Comparison of ENCODE assay signal across 19 mouse cellular contexts in the genomic region with DNA sequence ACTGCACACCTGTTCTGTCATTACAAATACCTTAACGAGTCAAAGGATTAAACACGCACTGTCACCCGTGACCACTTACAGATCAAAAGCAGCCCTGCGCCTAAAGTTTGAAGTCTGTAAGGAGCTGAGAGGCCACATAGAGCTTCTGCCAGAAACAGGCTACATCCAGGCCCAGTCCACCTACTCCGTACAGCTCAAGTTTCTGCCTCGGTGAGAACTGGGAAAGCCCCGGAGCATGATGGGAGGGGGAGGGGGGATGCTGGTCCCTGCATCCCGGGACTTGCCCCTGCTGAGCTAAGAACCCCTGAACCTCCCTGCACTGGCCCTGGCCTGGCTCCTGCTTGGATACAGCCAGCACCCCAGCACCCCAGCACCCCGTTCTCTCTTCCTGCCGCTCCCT. TPM values are rescaled to one million over a fixed set of nuclear protein-coding genes. Genes with fewer than 3 reads are reported as not detected.
DNase-seq lines count a peak whose midpoint lies in the region; ATAC-seq and TF ChIP-seq lines count a peak whose summit lies in the region.
"Had no signal": no experiment of that assay in that cellular context is flagged by ENCODE, and none has a peak within 500 bp of the region (broad histone marks: within the 10 kb centered on the region; RNA-seq: fewer than 3 reads in every experiment).

No protein-coding gene starts in this region.

- H3K27ac ChIP-seq in midbrain, embryonic 10.5 days (replicated peaks): peak overlapping the region; percentile 18; the same call in 1 of the 2 replicates
- no peak overlapping the region for H3K27ac ChIP-seq in midbrain, embryonic 15.5 days
- 0 out of 2 replicates have a peak overlapping the region, but pooled peaks have one; percentile 8 for H3K27ac ChIP-seq in embryonic facial prominence, embryonic 10.5 days (replicated peaks)
- no peak overlapping the region for H3K27ac ChIP-seq in left cerebral cortex, adult 2 months
- H3K27ac ChIP-seq: neural tube, embryonic 12.5 days had no signal

- no peak for ATAC-seq in midbrain, embryonic 15.5 days (replicated peaks)

- H3K9ac ChIP-seq in midbrain, embryonic 15.5 days: no peak overlapping the region
- H3K9ac ChIP-seq: neural tube, embryonic 12.5 days had no signal

- H3K9me3 ChIP-seq in midbrain, embryonic 10.5 days (replicated peaks): no peaks in the 10 kb centered on the region
- no peaks in the 10 kb centered on the region for H3K9me3 ChIP-seq in midbrain, embryonic 15.5 days
- H3K9me3 ChIP-seq in embryonic facial prominence, embryonic 10.5 days: no peaks in the 10 kb centered on the region
- H3K9me3 ChIP-seq: neural tube, embryonic 12.5 days had no signal

- H3K4me1 ChIP-seq in midbrain, embryonic 10.5 days: peaks cover 6% of the 10 kb centered on the region
- H3K4me1 ChIP-seq in midbrain, embryonic 15.5 days: no peaks in the 10 kb centered on the region
- peaks cover 4% of the 10 kb centered on the region; the same call in 1 of the 2 replicates for H3K4me1 ChIP-seq in embryonic facial prominence, embryonic 10.5 days
- H3K4me1 ChIP-seq: neural tube, embryonic 12.5 days had no signal

- intact Hi-C loops in left cerebral cortex, adult 2 months (cut with DNase I): no loop called here

- no peaks in the 10 kb centered on the region for H3K27me3 ChIP-seq in midbrain, embryonic 10.5 days (ENCODE audit: low read depth, poor library complexity, severe bottlenecking)
- H3K27me3 ChIP-seq in midbrain, embryonic 15.5 days (replicated peaks): no peaks in the 10 kb centered on the region
- no peaks in the 10 kb centered on the region; the same call in 1 of the 2 replicates for H3K27me3 ChIP-seq in embryonic facial prominence, embryonic 10.5 days (replicated peaks; ENCODE audit: low read depth, poor library complexity, severe bottlenecking)
- H3K27me3 ChIP-seq: CH12.LX; neural tube, embryonic 12.5 days had no signal

- no peak overlapping the region for H3K4me3 ChIP-seq in midbrain, embryonic 10.5 days
- H3K4me3 ChIP-seq in midbrain, embryonic 15.5 days: no peak overlapping the region
- no peak overlapping the region for H3K4me3 ChIP-seq in embryonic facial prominence, embryonic 10.5 days
- H3K4me3 ChIP-seq in left cerebral cortex, adult 2 months: no peak overlapping the region
- H3K4me3 ChIP-seq: neural tube, embryonic 12.5 days had no signal

- no peak for DNase-seq in midbrain, embryonic 10.5 days (ENCODE audit: low spot score)
- peak; percentile 65 for DNase-seq in ZHBTc4 (ENCODE audit: low read depth, low spot score)
- peak; percentile 41 for DNase-seq in embryonic facial prominence, embryonic 10.5 days (ENCODE audit: low spot score)
- DNase-seq in mesoderm, embryonic 11.5 days (ENCODE audit: low read depth, low spot score): peak; percentile 12
- DNase-seq in B cell, adult 2 months: no peak
- DNase-seq in left cerebral cortex, adult 2 months (ENCODE audit: extremely low spot score in 1 of 2, low spot score in 2 of 2): no peak
- no peak for DNase-seq in heart, adult 9 months (ENCODE audit: low spot score in 2 of 2)
- DNase-seq: adrenal gland, postnatal 36 days; gastrocnemius, postnatal 14 days; kidney, adult 18-20 months; liver; lung, adult 2 months; spleen, adult 18-20 months; thymus, postnatal 4 days had no signal

- 37% methylated on average over 10 of the region's 10 CpGs for WGBS in midbrain, embryonic 10.5 days
- 30% methylated on average over 10 of the region's 10 CpGs for WGBS in midbrain, embryonic 15.5 days
- 35% methylated on average over 10 of the region's 10 CpGs for WGBS in embryonic facial prominence, embryonic 10.5 days

- no peak overlapping the region for H3K4me2 ChIP-seq in midbrain, embryonic 15.5 days
- H3K4me2 ChIP-seq: heart, embryonic 11.5 days; neural tube, embryonic 12.5 days had no signal

- H3K36me3 ChIP-seq in midbrain, embryonic 10.5 days: no peaks in the 10 kb centered on the region
- no peaks in the 10 kb centered on the region for H3K36me3 ChIP-seq in midbrain, embryonic 15.5 days (replicated peaks)
- H3K36me3 ChIP-seq in embryonic facial prominence, embryonic 10.5 days (replicated peaks): no peaks in the 10 kb centered on the region
- H3K36me3 ChIP-seq: neural tube, embryonic 12.5 days had no signal

- TF ChIP-seq CTCF in left cerebral cortex, adult 2 months (IDR thresholded peaks at IDR 0.05): no peak

RNA-seq across cellular contexts. Expression of a gene that starts 17.3 kb away (rescaled TPM):
- 0.14 TPM in 1 of 2 replicates, not detected in the other for polyA plus RNA-seq in midbrain, embryonic 10.5 days (2016; fragmentation: Nextera tagmentation; extraction: Ambion mirVana)
- polyA plus RNA-seq in midbrain, embryonic 15.5 days (2015; fragmentation: Nextera tagmentation; extraction: Ambion mirVana): 0.44 TPM in 1 of 2 replicates, not detected in the other
- 0.16 TPM in 1 of 2 replicates, not detected in the other for polyA plus RNA-seq in embryonic facial prominence, embryonic 10.5 days (2016; fragmentation: Nextera tagmentation; extraction: Ambion mirVana)
- total RNA-seq in left cerebral cortex, adult 2 months (2021): 1 to 10 TPM; 1.7 to 1.9 TPM
- total RNA-seq: hematopoietic stem cell, adult 5-6 weeks had no signal
- polyA plus RNA-seq: heart, embryonic 11.5 days; neural tube, embryonic 12.5 days had no signal

RNA-seq across cellular contexts. Expression of a gene that starts 39.6 kb away (rescaled TPM):
- polyA plus RNA-seq in midbrain, embryonic 10.5 days (2016; fragmentation: Nextera tagmentation; extraction: Ambion mirVana): 630 and 714 TPM in 2 replicates
- polyA plus RNA-seq in midbrain, embryonic 15.5 days (2015; fragmentation: Nextera tagmentation; extraction: Ambion mirVana): 1,179 and 1,183 TPM in 2 replicates
- polyA plus RNA-seq in embryonic facial prominence, embryonic 10.5 days (2016; fragmentation: Nextera tagmentation; extraction: Ambion mirVana): 642 and 655 TPM in 2 replicates
- 100 to 1,000 TPM; 853 to 870 TPM for total RNA-seq in left cerebral cortex, adult 2 months (2021)

RNA-seq across cellular contexts. Expression of a gene that starts 42.6 kb away (rescaled TPM):
- 7.8 and 8.9 TPM in 2 replicates for polyA plus RNA-seq in midbrain, embryonic 10.5 days (2016; fragmentation: Nextera tagmentation; extraction: Ambion mirVana)
- 4.5 and 5.3 TPM in 2 replicates for polyA plus RNA-seq in midbrain, embryonic 15.5 days (2015; fragmentation: Nextera tagmentation; extraction: Ambion mirVana)
- 6.7 and 7.3 TPM in 2 replicates for polyA plus RNA-seq in embryonic facial prominence, embryonic 10.5 days (2016; fragmentation: Nextera tagmentation; extraction: Ambion mirVana)
- total RNA-seq in left cerebral cortex, adult 2 months (2021): 10 to 100 TPM; 15.1 to 17.7 TPM

RNA-seq across cellular contexts. Expression of a gene that starts 53.7 kb away (rescaled TPM):
- not detected in 2 replicates for polyA plus RNA-seq in midbrain, embryonic 10.5 days (2016; fragmentation: Nextera tagmentation; extraction: Ambion mirVana)
- 0.19 and 0.20 TPM in 2 replicates for polyA plus RNA-seq in midbrain, embryonic 15.5 days (2015; fragmentation: Nextera tagmentation; extraction: Ambion mirVana)
- not detected in 2 replicates for polyA plus RNA-seq in embryonic facial prominence, embryonic 10.5 days (2016; fragmentation: Nextera tagmentation; extraction: Ambion mirVana)
- total RNA-seq in left cerebral cortex, adult 2 months (2021): 10 to 100 TPM; 69.2 to 71.8 TPM

Comparison
In these comparisons a context has a peak if more than half of its experiments do, and no peak if none do; other contexts are left out.
1. H3K27ac ChIP-seq: peak in midbrain, embryonic 10.5 days (single experiment) and embryonic facial prominence, embryonic 10.5 days (single experiment); none in midbrain, embryonic 15.5 days (single experiment) and left cerebral cortex, adult 2 months (single experiment).
2. DNase-seq: peak in ZHBTc4 (single experiment), embryonic facial prominence, embryonic 10.5 days (single experiment) and mesoderm, embryonic 11.5 days (single experiment); none in midbrain, embryonic 10.5 days (single experiment), B cell, adult 2 months (0 of 2), left cerebral cortex, adult 2 months (0 of 2) and heart, adult 9 months (0 of 2).